Mouse (Mus musculus) lung, postnatal 0 days (tissue): ENCODE measurements around the gene Mkrn1.

Source experiments
- CTCF ChIP-seq: IDR thresholded peaks from 2 replicates; pipeline ENCODE4 v1.5.1; 2016; ENCODE audit warnings: antibody characterized with exemption, mild to moderate bottlenecking
- EP300 ChIP-seq: IDR thresholded peaks from 2 replicates; pipeline ENCODE4 v1.6.1; 2016; ENCODE audit warnings: antibody characterized with exemption, mild to moderate bottlenecking, control low read depth

GRCm38 (mm10) chr6:39427276-39428003 lies 7.2 kb upstream of the Mkrn1 start:
- TF ChIP-seq CTCF (no peak), EP300 (no peak)
